Mouse (Mus musculus) CH12.LX (cell line): ENCODE results near the gene Bmp6.

Experiments used
- CTCF ChIP-seq, 2 experiments: IDR thresholded peaks in 1 of 2; conservative IDR thresholded peaks in 1 of 2; 2 replicates each; pipeline ENCODE4 v1.5.1; 2011 to 2012; ENCODE audit warnings: low read depth in 2 of 2, low read length in 2 of 2, improper control_type of control experiment in 1 of 2, inconsistent platforms in 1 of 2, mild to moderate bottlenecking in 1 of 2, moderate library complexity in 1 of 2
- E2F4 ChIP-seq: IDR thresholded peaks from 2 replicates; pipeline ENCODE4 v1.6.1; 2011; ENCODE audit warnings: low read depth, low read length, improper control_type of control experiment; ENCODE audit not compliant: insufficient replicate concordance
- EP300 ChIP-seq: IDR thresholded peaks from 2 replicates; pipeline ENCODE4 v1.6.1; 2011; ENCODE audit warnings: low read length, improper control_type of control experiment
- JUN ChIP-seq: IDR thresholded peaks from 2 replicates; pipeline ENCODE4 v1.6.1; 2011; ENCODE audit warnings: low read depth, mild to moderate bottlenecking, low read length, improper control_type of control experiment, moderate library complexity; ENCODE audit not compliant: insufficient read depth
- MYC ChIP-seq: IDR thresholded peaks from 2 replicates; pipeline ENCODE4 v1.6.1; 2011; ENCODE audit warnings: low read depth, mild to moderate bottlenecking, improper control_type of control experiment, low read length
- NRF1 ChIP-seq: IDR thresholded peaks from 2 replicates; pipeline ENCODE4 v1.6.1; 2014; ENCODE audit warnings: low read depth, mild to moderate bottlenecking, inconsistent platforms, low read length, improper control_type of control experiment, moderate library complexity
- POLR2A ChIP-seq: IDR thresholded peaks from 2 replicates; pipeline ENCODE4 v1.6.1; 2011; ENCODE audit warnings: low read depth, mild to moderate bottlenecking, improper control_type of control experiment, low read length
- POLR2AphosphoS2 ChIP-seq: IDR thresholded peaks from 2 replicates; pipeline ENCODE4 v1.6.1; 2011; ENCODE audit warnings: low read depth, low read length, improper control_type of control experiment
- SIN3A ChIP-seq: IDR thresholded peaks from 2 replicates; pipeline ENCODE4 v1.6.1; 2012; ENCODE audit warnings: low read length, improper control_type of control experiment, inconsistent platforms
- UBTF ChIP-seq: IDR thresholded peaks from 2 replicates; pipeline ENCODE4 v1.6.1; 2012; ENCODE audit warnings: low read depth, mild to moderate bottlenecking, inconsistent platforms, low read length, improper control_type of control experiment, moderate library complexity
- USF1 ChIP-seq: IDR thresholded peaks from 2 replicates; pipeline ENCODE4 v1.6.1; 2014; ENCODE audit warnings: low read depth, mild to moderate bottlenecking, inconsistent platforms, low read length, improper control_type of control experiment
- USF2 ChIP-seq: conservative IDR thresholded peaks from 2 replicates; pipeline ENCODE4 v1.6.1; 2011; ENCODE audit warnings: low read depth, low read length, improper control_type of control experiment

DNA sequence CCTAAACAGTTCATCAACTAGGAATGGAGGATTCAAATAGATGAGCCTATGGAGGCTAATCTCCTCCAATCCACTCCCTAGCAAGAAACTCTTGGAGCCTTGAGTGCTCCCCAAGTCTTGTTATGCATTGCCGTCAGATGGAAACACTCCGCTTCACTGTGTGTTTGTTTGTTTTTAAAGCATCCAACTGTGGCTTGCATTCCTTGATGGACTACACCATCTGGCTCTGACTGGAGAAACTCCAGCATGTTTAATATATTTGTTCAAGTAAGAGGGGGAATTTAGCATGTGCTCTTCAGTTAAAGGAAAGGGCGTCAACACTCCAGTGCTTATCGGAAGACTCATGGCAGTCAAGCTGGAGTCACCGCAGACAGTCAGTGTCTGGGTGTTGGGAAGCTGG, 11.4 kb upstream of the Bmp6 start:
- no peak for TF ChIP-seq EP300
- no peak for TF ChIP-seq MYC
- TF ChIP-seq CTCF (conservative IDR thresholded peaks at IDR 0.05 in 1 of 2, IDR thresholded peaks at IDR 0.05 in 1 of 2; ENCODE audit: low read depth in 2 of 2, low read length in 2 of 2) = no peak
- TF ChIP-seq JUN = no peak
- TF ChIP-seq SIN3A = no peak
- no peak for TF ChIP-seq USF2
- TF ChIP-seq E2F4 = no peak
- TF ChIP-seq USF1 = no peak
- TF ChIP-seq POLR2AphosphoS2 = no peak
- TF ChIP-seq NRF1 = no peak
- TF ChIP-seq UBTF = no peak
- no peak for TF ChIP-seq POLR2A
